Mouse (Mus musculus) thymus, postnatal 25 days (tissue): ENCODE data around the gene Cfap61.

Experiments
- DNase-seq: peaks from one replicate; pipeline ENCODE4 v3.0.0; 2022

The Cfap61 gene

DNA sequence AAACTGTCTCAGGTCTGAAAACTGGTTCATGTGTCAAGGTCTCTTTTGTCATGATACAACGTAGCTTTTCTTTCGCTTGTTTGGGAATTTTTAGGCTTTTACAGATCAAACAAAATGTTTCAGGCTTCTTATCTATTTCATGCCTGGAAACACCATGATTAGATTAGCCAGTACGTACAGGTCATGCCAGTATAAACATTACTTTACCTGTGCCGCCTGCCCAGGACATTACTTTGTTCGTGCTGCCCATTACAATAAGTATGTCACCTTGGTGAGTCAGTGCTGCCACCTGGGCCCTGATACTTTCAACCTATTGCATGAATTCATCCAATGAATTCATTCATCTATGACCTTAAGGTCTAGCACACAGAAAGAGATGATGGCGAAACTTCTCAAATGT is 88.3 kb downstream of the Cfap61 start:
- DNase-seq: no peak

DNA sequence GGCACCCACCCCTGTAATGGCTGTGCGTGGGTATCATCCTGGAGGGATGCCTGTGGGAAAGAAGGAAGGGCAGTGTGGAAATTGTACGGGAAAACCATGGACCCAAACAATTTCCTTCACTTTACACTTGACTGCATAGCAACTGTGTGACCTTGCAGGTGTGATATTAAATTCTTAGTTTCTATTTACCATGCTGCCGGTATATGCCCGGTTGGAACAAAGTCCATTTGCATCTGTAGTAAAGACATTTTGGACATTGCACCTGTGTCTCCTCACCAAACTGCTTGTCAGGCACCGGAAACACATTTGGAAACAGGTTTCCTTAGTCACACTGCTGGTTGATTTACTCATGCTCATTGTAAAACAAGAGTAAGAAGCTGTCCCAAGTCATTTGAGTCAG is 109.1 kb downstream of the Cfap61 start:
- no peak for DNase-seq

DNA sequence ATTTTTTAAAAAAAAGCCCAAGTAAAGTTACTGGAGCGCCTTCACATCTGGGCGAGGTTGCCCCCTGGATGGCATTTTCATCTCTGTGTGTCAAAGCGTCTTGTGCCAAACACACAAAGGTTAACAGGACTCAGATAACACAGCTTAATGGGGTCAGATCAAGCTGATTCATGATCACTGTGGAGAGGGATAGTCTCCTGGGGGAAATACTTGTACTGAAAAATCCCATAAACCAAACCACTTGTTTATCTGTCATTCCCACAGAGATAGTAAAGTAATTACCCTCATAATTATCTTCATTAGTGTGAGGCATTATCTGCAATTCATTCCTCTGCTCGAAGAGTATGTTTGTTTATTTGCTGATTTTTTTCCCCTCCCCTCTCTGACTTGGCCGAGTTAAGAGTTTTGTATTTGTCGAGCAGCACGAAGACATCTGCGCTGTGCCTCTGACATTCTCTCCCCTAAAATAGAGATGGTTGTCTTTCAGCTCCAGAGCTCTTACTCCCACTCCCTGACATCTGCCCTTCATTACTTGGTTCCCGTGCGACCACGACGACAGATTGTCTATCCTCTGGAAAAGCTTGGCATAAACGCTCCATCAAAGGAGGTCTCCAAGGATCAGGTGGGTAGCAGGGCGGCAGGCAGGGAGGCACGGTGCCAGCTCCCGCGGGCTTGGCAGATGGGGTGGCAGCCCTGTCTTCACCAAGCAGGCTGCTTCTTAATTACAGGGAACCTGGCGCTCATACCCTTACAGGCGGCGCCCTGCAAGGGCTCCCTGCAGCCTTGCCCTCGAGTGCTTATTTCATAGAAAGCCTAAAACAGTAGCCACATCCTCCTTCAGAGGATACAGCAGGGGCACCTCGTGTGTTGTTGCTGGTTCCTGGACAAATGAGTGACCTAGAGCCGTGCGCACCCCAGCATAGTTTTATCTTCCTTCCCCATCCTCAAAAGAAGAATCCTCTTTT is 110.6 kb downstream of the Cfap61 start:
- no peak for DNase-seq

DNA sequence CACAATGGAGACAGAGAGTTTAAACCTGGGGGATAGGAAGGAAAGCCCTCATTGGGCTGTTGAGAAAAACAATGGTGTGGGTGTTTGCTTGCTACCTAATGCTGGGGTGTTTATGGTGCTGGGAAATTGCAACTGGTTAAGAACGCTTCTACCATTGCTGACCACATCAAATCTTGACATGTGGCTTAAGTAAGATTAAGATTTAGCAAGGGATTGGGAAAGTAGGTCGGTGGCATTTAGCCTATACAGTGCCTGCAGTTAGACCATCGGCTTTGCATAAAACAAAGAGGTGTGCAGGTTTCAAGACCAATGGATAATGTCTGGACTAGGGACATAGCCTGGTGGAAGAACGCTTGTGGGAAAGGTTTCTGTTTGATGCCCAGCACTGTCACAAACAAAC is 113.1 kb downstream of the Cfap61 start:
- DNase-seq: no peak

DNA sequence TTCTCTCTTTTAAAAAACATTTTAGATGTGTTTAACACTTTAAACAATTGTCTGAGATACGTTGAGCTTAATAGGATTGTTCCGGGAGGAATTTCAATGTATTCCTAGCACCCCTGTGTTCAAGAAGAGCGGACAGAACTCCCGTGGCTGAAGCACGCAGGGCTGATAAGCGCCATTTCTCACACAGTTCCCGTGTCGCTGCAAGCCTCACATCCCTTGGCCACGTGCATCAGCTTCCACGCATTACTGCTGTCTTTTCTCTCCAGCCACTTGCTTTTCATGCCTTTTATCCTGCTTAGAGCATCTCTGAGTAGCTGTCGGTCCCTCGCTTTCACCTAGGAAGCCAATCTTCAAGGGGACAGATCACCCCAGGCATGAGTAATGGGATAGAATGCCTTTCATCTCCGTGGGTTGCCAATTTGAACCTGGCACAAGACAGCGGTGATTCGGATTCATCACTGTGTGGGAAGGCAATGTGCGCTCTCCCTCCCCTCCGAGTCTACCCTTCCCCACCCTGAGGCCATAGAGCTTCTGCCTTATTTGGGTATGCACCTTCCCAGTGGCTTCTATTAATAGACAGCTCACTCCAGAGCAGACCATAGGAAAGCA is 113.7 kb downstream of the Cfap61 start:
- no peak for DNase-seq

DNA sequence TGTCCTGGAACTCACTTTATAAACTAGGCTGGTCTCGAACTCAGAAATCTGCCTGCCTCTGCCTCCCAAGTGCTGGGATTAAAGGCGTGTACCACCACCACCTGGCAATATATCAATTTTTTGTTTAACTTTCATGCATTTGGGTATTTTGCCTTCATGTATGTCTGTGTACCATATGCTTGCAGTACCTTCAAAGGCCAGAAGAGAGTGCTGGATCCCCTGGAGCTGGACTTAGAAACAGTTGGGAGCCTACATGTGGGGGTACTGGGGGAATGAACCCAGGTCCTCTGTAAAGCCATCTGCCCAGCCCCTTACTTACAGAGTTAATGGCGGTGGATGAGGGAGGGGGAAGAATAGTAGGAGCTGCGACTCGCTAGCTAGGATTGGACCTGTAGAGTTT is 114.8 kb downstream of the Cfap61 start:
- DNase-seq: no peak

DNA sequence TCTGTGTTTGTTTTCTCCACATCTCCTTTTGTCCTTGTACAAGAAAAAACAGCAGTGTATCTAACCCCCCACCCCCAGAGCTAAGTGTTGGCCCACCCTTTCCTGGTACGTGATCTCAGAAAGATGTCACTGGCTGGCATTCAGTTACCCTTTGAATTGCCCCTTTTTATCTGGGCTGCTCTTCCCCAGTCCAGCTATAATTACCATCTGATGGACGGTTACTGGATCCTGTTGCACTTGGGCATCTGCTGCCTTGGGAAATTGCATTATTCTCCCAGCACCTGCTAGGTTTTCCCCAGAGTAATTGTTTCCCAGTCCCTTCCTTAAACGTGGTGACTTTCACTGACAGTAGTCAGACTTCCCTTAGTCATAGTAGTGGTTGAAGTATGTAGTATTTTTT is 115.5 kb downstream of the Cfap61 start:
- DNase-seq: no peak

DNA sequence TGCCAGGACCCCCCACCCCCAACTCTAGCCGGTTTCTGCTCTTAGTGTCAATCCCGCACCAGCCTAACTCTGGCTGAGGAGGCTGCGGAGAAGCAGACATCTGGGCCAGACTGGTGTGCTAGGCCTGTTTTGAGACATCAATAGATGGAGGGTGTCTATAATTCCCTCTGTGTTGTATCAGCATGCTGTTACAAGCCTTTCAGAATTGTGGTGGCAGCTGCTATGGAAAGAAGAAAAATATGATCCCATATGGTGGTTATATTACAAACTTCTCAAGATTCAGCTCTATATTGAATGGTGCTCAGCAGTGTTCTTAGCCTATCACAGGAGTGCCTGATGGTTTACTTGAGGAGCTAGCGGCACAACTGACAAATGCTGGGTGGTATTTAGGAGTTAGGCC is 116.8 kb downstream of the Cfap61 start:
- no peak for DNase-seq

DNA sequence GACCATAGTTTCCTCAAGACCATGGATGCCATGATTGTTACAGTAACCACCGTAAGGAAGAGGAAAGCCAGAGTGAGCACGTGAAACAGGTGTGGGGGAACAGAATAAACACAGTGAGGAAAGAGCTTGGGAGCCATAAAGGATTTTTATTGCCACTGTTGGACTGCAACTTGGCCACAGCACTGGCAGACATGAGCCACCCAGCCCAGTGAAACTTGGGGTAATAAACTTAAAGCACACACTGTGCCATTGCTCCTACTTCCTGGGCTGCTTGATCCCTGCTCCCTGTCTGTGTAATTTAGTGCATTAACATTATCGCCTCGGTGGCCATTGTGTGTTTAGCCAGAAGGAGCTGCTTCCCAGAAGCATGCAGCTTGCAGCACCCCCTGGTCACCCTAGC is 122.5 kb downstream of the Cfap61 start:
- no peak for DNase-seq

DNA sequence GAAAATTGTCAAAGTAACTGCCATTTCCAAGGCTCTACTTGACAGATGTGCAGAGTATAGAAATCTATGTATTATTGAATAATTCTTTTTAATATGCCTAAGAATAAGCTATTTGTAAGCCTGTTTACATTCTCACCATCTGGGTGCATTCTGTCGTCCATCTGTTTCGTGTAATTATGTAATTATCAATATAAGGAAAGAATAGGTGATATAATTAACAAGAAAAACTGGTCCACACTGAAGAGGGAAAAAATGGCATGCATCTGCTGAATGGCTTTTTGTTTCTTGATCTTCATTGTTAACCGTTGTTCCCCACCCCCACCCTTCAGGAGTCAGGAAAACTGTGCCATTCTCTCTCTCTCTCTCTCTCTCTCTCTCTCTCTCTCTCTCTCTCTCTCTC is 124.2 kb downstream of the Cfap61 start:
- no peak for DNase-seq

DNA sequence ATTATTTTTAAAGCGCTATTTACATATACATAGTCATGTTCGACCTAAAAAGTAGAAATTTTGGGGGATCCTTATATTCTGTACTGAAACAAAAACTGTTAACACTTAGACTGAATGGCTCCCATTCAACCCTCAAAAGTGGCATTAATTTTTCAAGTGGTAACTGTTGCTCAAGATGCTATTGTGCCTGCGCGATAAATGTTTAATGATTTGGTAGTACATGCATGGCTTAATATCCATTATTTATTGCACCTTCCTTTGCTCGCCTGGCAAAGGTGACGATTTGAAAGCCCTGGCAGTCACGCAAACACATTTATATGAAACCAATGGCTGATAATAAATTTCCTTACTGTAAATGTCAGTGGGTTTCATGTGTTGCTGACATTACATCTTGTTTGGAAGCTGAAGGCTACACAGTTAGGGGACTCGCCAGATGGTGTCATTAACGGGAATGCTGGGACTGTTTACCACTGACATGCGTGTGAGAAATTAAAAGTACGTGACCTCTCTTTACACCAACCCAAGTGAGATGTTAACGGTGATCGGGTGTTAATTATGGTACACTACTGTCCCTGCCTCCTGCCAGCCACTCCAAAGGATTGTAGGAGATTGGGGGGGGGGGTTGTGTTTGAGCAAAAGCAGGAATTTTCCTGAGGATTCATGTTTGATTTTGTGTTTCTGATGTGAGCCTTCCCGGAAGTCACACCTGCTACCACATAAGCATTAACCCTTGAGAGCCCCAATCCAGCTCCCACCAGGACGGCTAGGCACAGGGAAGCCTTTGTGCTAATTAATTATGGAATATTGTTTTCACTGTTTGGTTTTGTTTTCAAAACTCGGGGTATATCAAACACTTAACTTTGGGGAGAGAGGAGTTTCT is 127.1 kb downstream of the Cfap61 start:
- no peak for DNase-seq

DNA sequence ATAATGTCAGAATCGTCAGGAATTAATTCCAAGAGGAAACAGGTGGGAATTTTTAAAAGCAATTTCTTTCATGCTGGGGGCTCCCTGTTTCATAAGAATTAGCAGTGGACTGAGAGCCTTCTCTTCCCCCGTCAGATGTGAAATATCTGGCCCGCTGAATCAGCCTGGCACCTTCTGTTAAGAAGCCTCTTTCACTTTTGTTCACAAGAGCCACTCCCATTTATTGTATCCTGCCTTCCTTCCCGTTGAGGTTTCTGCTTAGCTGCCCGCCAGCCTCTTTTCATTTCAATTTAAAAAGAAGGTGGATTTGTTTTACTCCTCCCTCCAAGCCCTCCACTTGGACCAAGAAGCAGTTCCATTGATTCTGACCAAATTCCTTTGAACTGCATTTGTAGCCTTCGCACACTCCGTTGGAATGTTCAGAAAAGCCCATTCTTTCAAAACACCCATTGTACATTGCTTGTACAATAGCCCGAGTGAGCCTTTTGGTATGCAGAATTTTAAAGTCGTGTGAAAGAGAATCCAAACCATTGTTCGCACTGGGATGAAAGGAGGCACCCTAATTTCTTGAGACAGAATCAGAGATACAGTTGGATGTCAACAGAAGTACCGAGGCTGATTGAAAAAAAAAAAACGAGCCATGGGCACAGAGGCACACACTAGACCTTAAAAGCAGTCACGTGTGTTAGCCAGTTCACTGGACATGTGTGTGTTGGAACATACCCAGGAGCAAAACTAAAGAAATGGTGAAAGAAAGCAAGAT is 127.9 kb downstream of the Cfap61 start:
- DNase-seq: no peak

DNA sequence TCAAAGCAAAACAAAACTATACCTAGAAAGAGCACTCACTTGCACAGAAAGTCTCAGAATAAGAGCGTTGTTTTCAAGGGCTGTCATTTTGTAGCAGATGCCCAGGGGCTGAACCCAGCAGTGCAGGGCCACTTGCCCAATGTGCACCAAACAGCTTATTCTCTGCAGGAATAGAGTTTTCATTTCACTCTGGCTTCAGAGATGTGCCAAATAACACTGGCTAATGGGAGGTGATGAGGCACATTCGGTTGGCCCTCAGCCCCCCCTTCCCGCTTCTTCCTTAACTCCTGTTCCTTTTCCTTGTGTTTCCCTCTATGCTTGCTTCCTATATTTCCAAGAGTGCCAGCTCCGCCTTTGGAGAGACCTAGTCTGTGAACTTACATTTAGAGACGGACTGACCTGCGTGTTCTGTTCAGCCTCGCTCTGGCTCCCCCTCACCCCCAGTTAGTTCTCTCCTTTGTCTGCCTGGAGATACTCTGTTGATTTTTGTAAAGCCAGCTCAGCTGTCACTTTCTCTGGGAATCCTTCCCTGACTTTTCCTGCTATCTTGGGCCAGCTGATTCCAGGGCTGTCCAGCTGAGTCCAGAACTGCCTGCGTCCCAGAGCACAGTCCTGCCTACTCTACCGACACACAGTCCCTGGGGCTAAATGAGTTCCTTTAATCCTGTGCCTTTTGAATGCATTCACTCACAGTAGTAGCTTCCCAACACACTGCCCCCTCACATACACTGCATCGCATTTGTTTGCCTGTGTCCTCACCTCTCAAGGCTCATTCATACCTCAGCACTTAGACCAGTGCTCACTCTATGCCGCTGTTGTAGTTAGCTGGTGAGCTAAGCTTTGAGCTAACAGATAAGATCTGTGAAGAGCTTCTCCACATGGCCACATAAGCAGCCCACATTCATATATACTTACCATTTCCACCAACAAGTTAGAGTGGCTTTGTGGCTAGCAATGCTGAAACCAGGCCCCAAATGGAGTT is 128.8 kb downstream of the Cfap61 start:
- DNase-seq: no peak

DNA sequence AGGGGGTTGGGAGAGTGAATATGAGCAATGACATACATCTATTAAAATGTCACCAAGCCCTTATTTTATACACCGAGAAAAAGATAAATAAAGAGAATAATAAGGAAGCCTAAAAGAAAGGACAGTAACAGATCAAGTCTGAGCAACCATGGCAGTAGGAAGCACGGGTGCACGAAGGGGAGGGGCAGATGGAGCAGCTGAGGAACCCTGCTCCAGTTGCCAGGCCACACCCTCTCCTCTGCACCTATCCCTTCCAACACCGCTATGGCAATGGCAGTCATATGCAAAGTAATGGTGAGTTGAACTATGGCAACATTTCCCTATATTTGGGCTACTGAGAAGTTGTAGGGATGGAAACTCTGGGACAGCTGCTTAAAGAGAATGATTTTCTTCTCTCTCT is 132.8 kb downstream of the Cfap61 start:
- DNase-seq: no peak

DNA sequence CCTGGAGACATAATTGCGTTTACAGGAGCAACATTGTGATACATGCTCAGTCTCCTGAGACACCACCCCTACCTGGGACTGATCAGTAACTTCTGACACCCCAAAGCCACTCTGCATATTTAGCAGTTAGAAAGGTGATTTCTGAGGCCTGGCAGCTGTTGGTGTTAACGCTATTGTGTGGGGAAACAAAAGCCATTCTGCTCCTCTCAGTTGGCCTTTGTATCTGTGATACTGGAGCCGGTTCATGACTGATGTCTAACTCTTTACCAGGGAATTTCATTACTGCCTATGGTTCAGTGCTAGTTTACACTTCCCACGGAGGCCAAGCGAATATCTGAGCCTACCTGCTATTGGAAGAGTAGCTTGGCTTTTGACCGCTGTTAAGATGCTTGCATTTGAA is 138.7 kb downstream of the Cfap61 start:
- DNase-seq: no peak

DNA sequence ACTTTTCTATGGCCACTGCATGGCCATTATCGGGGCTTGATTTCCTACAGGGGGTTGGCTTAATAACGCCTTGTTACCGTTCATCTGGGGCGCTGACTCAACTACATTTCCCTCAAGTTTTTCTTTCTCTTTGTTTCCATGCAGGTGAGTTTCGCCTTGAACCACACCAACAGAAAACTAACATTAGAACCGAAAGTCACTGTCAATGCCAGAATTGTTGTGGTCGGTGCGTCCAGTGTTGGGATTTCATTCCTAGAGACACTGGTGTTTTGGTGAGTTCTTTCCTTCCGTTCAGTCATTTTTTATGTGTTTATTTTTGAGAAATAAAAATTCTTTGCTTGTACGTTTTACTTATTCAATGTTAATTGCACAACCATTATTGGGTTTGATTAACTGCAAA is 142.5 kb downstream of the Cfap61 start:
- no peak for DNase-seq

DNA sequence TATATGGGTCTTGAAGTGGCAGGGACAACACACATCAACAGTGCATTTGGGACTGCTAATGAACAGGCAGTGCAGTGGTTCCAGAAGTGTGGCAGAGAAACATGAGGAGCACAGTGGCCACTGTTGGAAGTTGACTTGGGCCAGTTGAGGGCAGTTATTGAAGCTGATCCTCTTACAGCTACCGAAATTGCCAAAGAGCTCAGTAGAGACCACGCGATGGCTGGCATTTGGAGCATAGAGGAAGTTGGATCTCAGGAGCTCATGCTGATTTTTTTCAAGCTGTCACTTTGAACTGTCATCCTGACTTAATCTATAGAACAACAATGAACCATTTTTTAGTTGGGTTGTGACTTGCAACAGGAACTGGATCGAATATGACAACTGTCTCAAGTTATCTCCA is 145.7 kb downstream of the Cfap61 start:
- no peak for DNase-seq

DNA sequence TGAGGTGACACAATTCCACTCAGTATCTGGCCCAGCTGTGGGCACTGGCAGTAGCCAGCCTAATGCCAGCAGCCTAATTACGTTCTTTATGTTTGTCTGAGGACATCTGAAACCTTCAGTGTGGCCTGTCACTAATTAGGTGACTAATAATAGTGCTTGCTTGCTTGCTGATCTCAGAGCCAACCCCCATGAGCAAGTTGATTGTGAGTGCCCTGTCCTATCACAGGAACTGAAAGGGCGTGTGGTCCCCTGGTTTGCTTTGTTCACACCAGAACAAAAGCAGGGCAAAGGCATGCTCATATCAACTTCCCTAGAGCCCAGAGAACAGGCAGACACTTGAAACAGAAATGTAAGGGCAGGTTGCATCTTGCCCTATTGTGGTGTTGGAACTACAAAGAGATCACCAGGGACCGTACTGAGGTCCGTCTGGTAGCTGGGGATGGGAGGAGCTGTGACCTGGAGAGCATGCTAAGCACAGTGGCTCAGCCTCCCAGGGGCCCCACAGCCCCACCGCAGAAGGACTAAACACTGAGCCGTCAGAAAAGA is 148.8 kb downstream of the Cfap61 start:
- DNase-seq: no peak

DNA sequence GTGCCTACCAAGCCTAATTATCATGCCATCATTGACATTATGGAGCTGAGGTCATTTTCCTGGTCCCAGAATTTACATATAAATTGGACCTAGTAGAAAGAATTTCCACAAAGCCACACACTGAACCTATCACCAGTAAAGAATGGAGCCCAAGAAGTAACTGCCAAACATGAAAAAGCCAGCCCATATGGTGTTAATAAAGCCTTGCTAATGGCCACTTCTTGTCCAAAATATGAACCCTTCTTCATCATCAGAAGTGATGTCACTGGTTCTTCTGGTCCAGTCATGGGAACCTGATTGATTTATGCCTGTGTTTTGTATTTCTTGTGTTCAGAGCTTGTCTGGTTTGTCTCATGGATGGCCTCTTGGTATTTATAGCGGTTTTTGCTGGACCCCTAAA is 152.8 kb downstream of the Cfap61 start:
- DNase-seq: no peak

DNA sequence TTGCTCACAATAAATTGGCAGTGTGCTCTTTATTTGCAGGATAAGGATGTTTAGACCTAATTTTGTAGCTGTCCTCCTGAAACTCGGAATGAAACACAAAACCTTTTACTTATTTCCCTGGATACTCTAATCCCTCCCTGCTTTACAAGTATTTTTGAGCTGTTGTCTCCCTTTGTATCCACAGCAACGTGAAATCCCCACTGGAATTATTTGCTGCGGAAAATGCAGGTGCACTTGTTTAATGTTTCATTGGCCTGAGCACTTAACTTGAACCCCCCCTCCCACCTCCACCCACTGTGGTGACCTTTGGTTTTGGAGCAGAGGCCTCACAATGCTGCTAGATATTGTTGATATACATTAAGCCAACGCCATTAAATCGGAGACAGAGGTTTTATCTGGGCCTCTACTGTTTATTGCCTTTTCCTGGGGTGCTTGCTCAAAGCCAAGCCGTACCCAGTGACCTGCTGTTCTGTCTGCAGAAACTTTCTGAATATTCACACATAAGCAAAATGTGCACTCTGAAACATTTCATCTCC is 154.6 kb downstream of the Cfap61 start:
- DNase-seq: no peak

DNA sequence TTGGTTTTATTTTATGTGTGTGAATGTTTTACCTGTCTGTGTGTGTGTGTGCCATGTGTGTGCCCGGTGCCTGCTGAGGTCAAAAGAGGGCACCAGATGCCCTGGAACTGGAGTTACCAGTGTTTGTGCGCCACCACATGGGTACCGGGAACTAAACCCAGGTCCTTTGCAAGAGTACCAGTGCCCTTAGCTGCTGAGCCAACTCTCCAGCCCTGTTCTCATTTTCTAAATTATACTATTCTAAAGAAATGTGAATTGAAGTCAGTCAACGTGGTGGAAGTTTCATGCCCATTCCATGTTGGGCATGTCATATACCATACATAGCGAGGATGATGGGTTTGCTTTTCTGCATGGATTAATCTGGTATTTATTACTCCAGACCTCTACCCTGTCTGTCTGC is 162.9 kb downstream of the Cfap61 start:
- DNase-seq: no peak
